Mouse (Mus musculus) frontal cortex, adult 2 months (tissue): ENCODE results near the gene Mapk12. TPM values are rescaled to one million over a fixed set of nuclear protein-coding genes. Genes with fewer than 3 reads are reported as not detected.

Experiments
- DNase-seq, 2 experiments: peaks; one replicate each; pipeline ENCODE4 v3.0.0; 2022; ENCODE audit warnings: low spot score in 1 of 2; ENCODE audit errors: extremely low spot score in 1 of 2
- polyA plus RNA-seq: library from polyadenylated mRNA; depleted of rRNA; stranded (reverse); fragments of >200 nt; gene quantifications from 2 replicates; pipeline ENCODE4 v1.2.3, GENCODE M21; 2012; rRNA removed

The Mapk12 gene
- polyA plus RNA-seq, result 20.2 and 22.9 TPM in 2 replicates

- DNase-seq, result peak in 1 of 2 experiments; percentile 37
These were observed at the start of gene Mapk12 for GRCm38 (mm10) chr15:89140659-89141252. Mapk12 (minus strand) TSS chr15:89140703.

GRCm38 (mm10) chr15:89184937-89185227, 44.4 kb upstream of the Mapk12 start:
- no peak for DNase-seq

GRCm38 (mm10) chr15:89184141-89184936, 43.8 kb upstream of the Mapk12 start:
- DNase-seq, result no peak

GRCm38 (mm10) chr15:89182842-89183241, 42.3 kb upstream of the Mapk12 start:
- DNase-seq, result no peak

GRCm38 (mm10) chr15:89182328-89182741, 41.8 kb upstream of the Mapk12 start:
- no peak for DNase-seq

GRCm38 (mm10) chr15:89181561-89182270, 41.2 kb upstream of the Mapk12 start:
- DNase-seq, result no peak

- peak; percentile 47 to 72 for DNase-seq
These were observed 40.2 kb upstream of the Mapk12 start, which contains the start of gene Plxnb2 for GRCm38 (mm10) chr15:89180571-89181229. Plxnb2 (minus strand) TSS chr15:89180788.

- DNase-seq, result no peak
These were observed 39.6 kb upstream of the Mapk12 start for GRCm38 (mm10) chr15:89180081-89180541.

- DNase-seq, result no peak
These were observed 39.1 kb upstream of the Mapk12 start for GRCm38 (mm10) chr15:89179630-89179964.

GRCm38 (mm10) chr15:89178954-89179629, 38.6 kb upstream of the Mapk12 start:
- no peak for DNase-seq

- DNase-seq, result no peak
These were observed 37.9 kb upstream of the Mapk12 start for GRCm38 (mm10) chr15:89178260-89178860.

GRCm38 (mm10) chr15:89177576-89178259, 37.2 kb upstream of the Mapk12 start:
- no peak for DNase-seq

- peak in 1 of 2 experiments; percentile 66 for DNase-seq
These were observed 36.6 kb upstream of the Mapk12 start for GRCm38 (mm10) chr15:89177121-89177520.

GRCm38 (mm10) chr15:89175411-89176155, 35.1 kb upstream of the Mapk12 start:
- no peak for DNase-seq

- no peak for DNase-seq
These were observed 34.4 kb upstream of the Mapk12 start for GRCm38 (mm10) chr15:89174889-89175339.

GRCm38 (mm10) chr15:89173906-89174214, 33.4 kb upstream of the Mapk12 start:
- DNase-seq, result no peak

- DNase-seq, result no peak
These were observed 32.8 kb upstream of the Mapk12 start for GRCm38 (mm10) chr15:89173024-89173905.
